Mouse (Mus musculus) gastrocnemius, adult 8-10 months (tissue): ENCODE data around the gene Chadl. TPM values are rescaled to one million over a fixed set of nuclear protein-coding genes. Genes with fewer than 3 reads are reported as not detected.

Source experiments
- total RNA-seq, 4 experiments: library from RNA; stranded (reverse); gene quantifications; 2 replicates each; pipeline ENCODE4 v1.2.4; 2022

Gene Chadl
- total RNA-seq, 4 experiments from 2014 or later = 0.73 to 1.3 (median 1.1) TPM

Other genes with a start within 250 kb of the Chadl start
- gene Rbx1, start 231.0 kb downstream of the Chadl start, total RNA-seq = 100 to 1,000 TPM in 3 of 4 experiments, 10 to 100 TPM in 1; 90.3 to 113 (median 101) TPM
- 10 to 100 TPM; 38.2 to 52.3 (median 42.2) TPM for gene Ep300, start 111.9 kb downstream of the Chadl start, total RNA-seq
- 1 to 10 TPM; 8.6 to 9.6 (median 9.3) TPM for gene L3mbtl2, start 33.4 kb downstream of the Chadl start, total RNA-seq
- gene Zc3h7b, start 47.8 kb upstream of the Chadl start, total RNA-seq = 10 to 100 TPM; 29.2 to 37.7 (median 33.5) TPM
- 10 to 100 TPM; 23.5 to 24.3 (median 23.6) TPM for gene Rangap1, start 48.2 kb upstream of the Chadl start, total RNA-seq
- 100 to 1,000 TPM; 191 to 229 (median 196) TPM for gene Tef, start 105.1 kb upstream of the Chadl start, total RNA-seq
- 100 to 1,000 TPM; 111 to 127 (median 125) TPM for gene Tob2, start 161.5 kb upstream of the Chadl start, total RNA-seq
- gene Phf5a, start 174.6 kb upstream of the Chadl start, total RNA-seq = 10 to 100 TPM; 39.0 to 44.3 (median 39.3) TPM
- gene Aco2, start 175.0 kb upstream of the Chadl start, total RNA-seq = 1,000 to 10,000 TPM; 1,068 to 1,166 (median 1,137) TPM
- 10 to 100 TPM in 1 of 4 experiments, 1 to 10 TPM in 3; 7.2 to 10.2 (median 8.2) TPM for gene Polr3h, start 229.0 kb upstream of the Chadl start, total RNA-seq
- gene Csdc2, start 239.5 kb upstream of the Chadl start, total RNA-seq = 1 to 10 TPM in 2 of 4 experiments, under 1 TPM in 2; 0.67 to 1.9 (median 0.90) TPM